Mouse (Mus musculus): Measurements from ENCODE around the gene Pdlim7.

Gene Pdlim7

GRCm38 (mm10) chr13:55486916-55487577 is 26.4 kb downstream of the Pdlim7 start:
- DNase-seq (ENCODE audit: extremely low spot score, low spot score): peak; percentile 77

GRCm38 (mm10) chr13:55486029-55486794 is 27.3 kb downstream of the Pdlim7 start:
- DNase-seq (ENCODE audit: extremely low spot score, low spot score): peak; percentile 54

- DNase-seq (ENCODE audit: extremely low spot score, low spot score): no peak
Measured at GRCm38 (mm10) chr13:55484520-55485088, 28.9 kb downstream of the Pdlim7 start.

- DNase-seq (ENCODE audit: extremely low spot score, low spot score): peak; percentile 71
Measured at GRCm38 (mm10) chr13:55483593-55483992, 29.9 kb downstream of the Pdlim7 start.

GRCm38 (mm10) chr13:55483071-55483470 is 30.4 kb downstream of the Pdlim7 start:
- DNase-seq (ENCODE audit: extremely low spot score, low spot score): no peak

GRCm38 (mm10) chr13:55482542-55482941 is 30.9 kb downstream of the Pdlim7 start:
- DNase-seq (ENCODE audit: extremely low spot score, low spot score): no peak

- DNase-seq (ENCODE audit: extremely low spot score, low spot score): no peak
Measured at GRCm38 (mm10) chr13:55479929-55480328, 33.5 kb downstream of the Pdlim7 start.

GRCm38 (mm10) chr13:55479008-55479407 is 34.5 kb downstream of the Pdlim7 start:
- no peak for DNase-seq (ENCODE audit: extremely low spot score, low spot score)

- peak; percentile 44 for DNase-seq (ENCODE audit: extremely low spot score, low spot score)
Measured at GRCm38 (mm10) chr13:55478036-55478435, 35.4 kb downstream of the Pdlim7 start.

GRCm38 (mm10) chr13:55477492-55477891 is 36.0 kb downstream of the Pdlim7 start:
- DNase-seq (ENCODE audit: extremely low spot score, low spot score): no peak

- no peak for DNase-seq (ENCODE audit: extremely low spot score, low spot score)
Measured at GRCm38 (mm10) chr13:55476256-55476655, 37.2 kb downstream of the Pdlim7 start.

GRCm38 (mm10) chr13:55475750-55476149 is 37.7 kb downstream of the Pdlim7 start:
- no peak for DNase-seq (ENCODE audit: extremely low spot score, low spot score)

- peak; percentile 49 for DNase-seq (ENCODE audit: extremely low spot score, low spot score)
Measured at GRCm38 (mm10) chr13:55474621-55475069, 38.8 kb downstream of the Pdlim7 start.

- no peak for DNase-seq (ENCODE audit: extremely low spot score, low spot score)
Measured at GRCm38 (mm10) chr13:55473961-55474360, 39.5 kb downstream of the Pdlim7 start.

- DNase-seq (ENCODE audit: extremely low spot score, low spot score): peak; percentile 54
Measured at GRCm38 (mm10) chr13:55473076-55473831, 40.2 kb downstream of the Pdlim7 start.

GRCm38 (mm10) chr13:55472132-55473022 is 41.1 kb downstream of the Pdlim7 start:
- DNase-seq (ENCODE audit: extremely low spot score, low spot score): peak; percentile 82

- DNase-seq (ENCODE audit: extremely low spot score, low spot score): no peak
Measured at GRCm38 (mm10) chr13:55471819-55472131, 41.7 kb downstream of the Pdlim7 start.

GRCm38 (mm10) chr13:55471156-55471818 is 42.2 kb downstream of the Pdlim7 start:
- DNase-seq (ENCODE audit: extremely low spot score, low spot score): peak; percentile 95

GRCm38 (mm10) chr13:55470372-55470771 is 43.1 kb downstream of the Pdlim7 start:
- DNase-seq (ENCODE audit: extremely low spot score, low spot score): no peak

Data from neural tube, embryonic 10.5 days (tissue).